ENCODE assay signal across 8 mouse cellular contexts in the genomic region with DNA sequence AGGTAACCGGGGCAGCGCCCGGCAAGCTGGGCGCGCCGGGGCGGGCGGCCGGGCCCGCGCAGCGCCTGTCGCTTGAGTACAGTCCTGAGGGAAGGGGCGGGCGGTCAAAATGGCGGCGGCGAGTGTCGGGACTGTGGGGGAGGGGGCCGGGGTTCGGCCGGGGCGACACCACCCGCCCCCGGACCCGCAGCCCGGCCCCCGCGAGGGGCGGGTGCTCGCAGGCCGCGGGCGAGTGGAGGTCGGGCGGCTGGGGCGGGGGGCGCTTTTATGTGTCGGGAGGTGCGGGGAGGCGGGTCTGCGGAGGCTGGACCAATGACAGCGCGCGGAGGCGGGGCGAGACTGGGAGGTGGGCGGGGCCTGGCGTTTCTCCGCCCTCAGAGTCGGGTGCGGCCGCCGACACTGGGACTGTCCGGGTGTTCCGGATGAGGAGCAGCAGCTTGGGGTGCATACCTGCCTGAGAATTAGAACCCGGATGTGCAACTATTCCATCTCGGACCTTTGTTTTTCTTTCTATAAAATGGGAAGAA. TPM values are rescaled to one million over a fixed set of nuclear protein-coding genes. Genes with fewer than 3 reads are reported as not detected.
A peak's percentile ranks its signal among the peaks of the same experiment; 100 is the strongest.
DNase-seq lines count a peak whose midpoint lies in the region; ATAC-seq lines count a peak whose summit lies in the region.

No protein-coding gene starts in this region.

- ATAC-seq in intestine, embryonic 14.5 days (replicated peaks; ENCODE audit: low FRiP score, low TSS enrichment, low read depth): peak; percentile 76
- ATAC-seq in megakaryocyte progenitor cell, adult 5-6 weeks (replicated peaks; ENCODE audit: poor library complexity): peak; percentile 59

- peak; percentile 99 for DNase-seq in adrenal gland, adult 18-20 months (ENCODE audit: low spot score in 2 of 2)
- DNase-seq in embryo, embryonic 10.5 days (ENCODE audit: low spot score): peak; percentile 91
- DNase-seq in gastrocnemius, postnatal 14 days: peak; percentile 95
- peak; percentile 99 for DNase-seq in intestine, embryonic 14.5 days (ENCODE audit: low spot score)
- DNase-seq in left cerebral cortex, postnatal 10 days (ENCODE audit: extremely low spot score in 1 of 2, low spot score in 2 of 2): peak; percentile 92 to 96
- DNase-seq in right cerebral cortex, postnatal 10 days (ENCODE audit: low spot score in 2 of 2): peak; percentile 96 to 97
- DNase-seq in urinary bladder, postnatal 14 days (ENCODE audit: low spot score): peak; percentile 96

- WGBS in intestine, embryonic 14.5 days: under 1% methylated on average over 56 of the region's 58 CpGs

- intact Hi-C loops in gastrocnemius, postnatal 14 days (cut with DNase I; ENCODE audit: low total_unique reads): no loop called here
- intact Hi-C loops in left cerebral cortex, postnatal 10 days (cut with DNase I): no loop called here

- H3K4me3 ChIP-seq in intestine, embryonic 14.5 days (ENCODE audit: low read depth, low read length): peak overlapping the region; percentile 99

- peak overlapping the region; percentile 56 for H3K4me2 ChIP-seq in intestine, embryonic 14.5 days (ENCODE audit: low read length)

- H3K27me3 ChIP-seq in intestine, embryonic 14.5 days (replicated peaks; ENCODE audit: control insufficient read depth, insufficient read depth, low read length): no peaks in the 10 kb centered on the region

- peak overlapping the region; percentile 99 for H3K27ac ChIP-seq in intestine, embryonic 14.5 days (ENCODE audit: low read depth)

- H3K9me3 ChIP-seq in intestine, embryonic 14.5 days (ENCODE audit: control insufficient read depth, low read length): no peaks in the 10 kb centered on the region

- H3K9ac ChIP-seq in intestine, embryonic 14.5 days (ENCODE audit: low read length): peak overlapping the region; percentile 96

- H3K36me3 ChIP-seq in intestine, embryonic 14.5 days (ENCODE audit: control insufficient read depth, insufficient read depth, low read length): no peaks in the 10 kb centered on the region

- H3K4me1 ChIP-seq in intestine, embryonic 14.5 days (replicated peaks; ENCODE audit: control insufficient read depth, insufficient read depth, low read length): peaks cover 23% of the 10 kb centered on the region

RNA-seq across cellular contexts. Expression of a gene that starts 0.5 kb away (rescaled TPM):
- total RNA-seq in adrenal gland, adult 18-20 months (2021): 10 to 100 TPM; 17.1 to 20.3 TPM
- total RNA-seq in gastrocnemius, postnatal 14 days (2021): 1 to 10 TPM; 5.2 to 5.9 TPM
- polyA plus RNA-seq in intestine, embryonic 14.5 days (2014; fragmentation: Nextera tagmentation; extraction: Ambion mirVana): 11.1 and 11.6 TPM in 2 replicates
- total RNA-seq in left cerebral cortex, postnatal 10 days (2021): 10 to 100 TPM; 19.2 to 21.3 TPM
- 7.9 and 9.5 TPM in 2 replicates for total RNA-seq in megakaryocyte progenitor cell, adult 5-6 weeks (2015)
- total RNA-seq in megakaryocyte progenitor cell, adult 5-6 weeks (2017): 2.5 and 3.2 TPM in 2 replicates

RNA-seq across cellular contexts. Expression of a gene that starts 2.2 kb away (rescaled TPM):
- 1 to 10 TPM; 2.5 to 2.6 TPM for total RNA-seq in adrenal gland, adult 18-20 months (2021)
- 1 to 10 TPM; 2.6 TPM for total RNA-seq in gastrocnemius, postnatal 14 days (2021)
- 1.5 and 1.9 TPM in 2 replicates for polyA plus RNA-seq in intestine, embryonic 14.5 days (2014; fragmentation: Nextera tagmentation; extraction: Ambion mirVana)
- 1 to 10 TPM; 2.8 to 3.1 TPM for total RNA-seq in left cerebral cortex, postnatal 10 days (2021)
- 1.9 and 2.0 TPM in 2 replicates for total RNA-seq in megakaryocyte progenitor cell, adult 5-6 weeks (2015)
- 1.5 and 1.6 TPM in 2 replicates for total RNA-seq in megakaryocyte progenitor cell, adult 5-6 weeks (2017)

RNA-seq across cellular contexts. Expression of a gene that starts 22.3 kb away (rescaled TPM):
- not detected for total RNA-seq in adrenal gland, adult 18-20 months (2021)
- total RNA-seq in gastrocnemius, postnatal 14 days (2021): not detected
- polyA plus RNA-seq in intestine, embryonic 14.5 days (2014; fragmentation: Nextera tagmentation; extraction: Ambion mirVana): 0.40 and 0.41 TPM in 2 replicates
- not detected for total RNA-seq in left cerebral cortex, postnatal 10 days (2021)
- not detected in 2 replicates for total RNA-seq in megakaryocyte progenitor cell, adult 5-6 weeks (2015)
- not detected in 2 replicates for total RNA-seq in megakaryocyte progenitor cell, adult 5-6 weeks (2017)

RNA-seq across cellular contexts. Expression of a gene that starts 24.7 kb away (rescaled TPM):
- total RNA-seq in adrenal gland, adult 18-20 months (2021): 1 to 10 TPM; 1.7 to 1.9 TPM
- total RNA-seq in gastrocnemius, postnatal 14 days (2021): 1 to 10 TPM in 1 of 2 experiments, under 1 TPM in 1; 0.84 to 1.1 TPM
- 0.69 and 1.2 TPM in 2 replicates for polyA plus RNA-seq in intestine, embryonic 14.5 days (2014; fragmentation: Nextera tagmentation; extraction: Ambion mirVana)
- 1 to 10 TPM in 1 of 2 experiments, under 1 TPM in 1; 0.86 to 1.0 TPM for total RNA-seq in left cerebral cortex, postnatal 10 days (2021)
- 0.85 and 1.9 TPM in 2 replicates for total RNA-seq in megakaryocyte progenitor cell, adult 5-6 weeks (2015)
- total RNA-seq in megakaryocyte progenitor cell, adult 5-6 weeks (2017): 1.9 TPM in 2 replicates

RNA-seq across cellular contexts. Expression of a gene that starts 37.5 kb away (rescaled TPM):
- 10 to 100 TPM; 13.2 to 16.1 TPM for total RNA-seq in adrenal gland, adult 18-20 months (2021)
- total RNA-seq in gastrocnemius, postnatal 14 days (2021): 1 to 10 TPM; 5.8 to 7.1 TPM
- polyA plus RNA-seq in intestine, embryonic 14.5 days (2014; fragmentation: Nextera tagmentation; extraction: Ambion mirVana): 10.8 and 11.7 TPM in 2 replicates
- 10 to 100 TPM; 30.4 to 33.8 TPM for total RNA-seq in left cerebral cortex, postnatal 10 days (2021)
- 13.2 and 14.3 TPM in 2 replicates for total RNA-seq in megakaryocyte progenitor cell, adult 5-6 weeks (2015)
- 20.5 and 22.0 TPM in 2 replicates for total RNA-seq in megakaryocyte progenitor cell, adult 5-6 weeks (2017)

Comparison
In these comparisons a context has a peak if more than half of its experiments do, and no peak if none do; other contexts are left out.
1. Peak in every context shown above with its lines: DNase-seq, ATAC-seq, H3K4me3 ChIP-seq and H3K27ac ChIP-seq.